Mouse (Mus musculus) inflammation-experienced regulatory T-cells, adult 6 months (primary cell): ENCODE data around the gene Olfr837. TPM values are rescaled to one million over a fixed set of nuclear protein-coding genes. Genes with fewer than 3 reads are reported as not detected.
"Not testable (repeated sequence)": the region's sequence is repeated elsewhere in the genome, so short reads cannot be mapped to it uniquely, and the experiment has no call there.

ENCODE experiments used
- ATAC-seq: one replicate; pipeline ENCODE4 v1.8.0; 2017
- polyA plus RNA-seq, 3 experiments: library from polyadenylated mRNA; unstranded; fragments of 100-300 nt; shearing (Covaris generic); gene quantifications; one replicate each; pipeline ENCODE4 v1.2.1; 2017

Olfr837 gene
- not detected for polyA plus RNA-seq

GRCm38 (mm10) chr9:19136017-19136416 is at the start of gene Olfr837:
TSS of gene Olfr837 (plus strand) at chr9:19136317.
- ATAC-seq, result no peak

GRCm38 (mm10) chr9:19092889-19093753 is 43.0 kb upstream of the Olfr837 start:
- not testable (repeated sequence) for ATAC-seq

- ATAC-seq, result no peak
These were observed 38.8 kb upstream of the Olfr837 start for GRCm38 (mm10) chr9:19097286-19097685.

- no peak for ATAC-seq
These were observed 16.0 kb upstream of the Olfr837 start, which contains the start of gene Olfr836 for GRCm38 (mm10) chr9:19120082-19120481. TSS of gene Olfr836 (plus strand) at chr9:19120382.

- no peak for ATAC-seq
These were observed 41.1 kb downstream of the Olfr837 start, which contains the start of gene Olfr839-ps1 for GRCm38 (mm10) chr9:19177212-19177611. TSS of gene Olfr839-ps1 (minus strand) at chr9:19177312.

Other genes with a start within 250 kb of the Olfr837 start
- not detected for gene Olfr832, start 199.2 kb upstream of the Olfr837 start, polyA plus RNA-seq
- not detected for gene Olfr834, start 148.3 kb upstream of the Olfr837 start, polyA plus RNA-seq
- not detected for gene Olfr835, start 103.6 kb upstream of the Olfr837 start, polyA plus RNA-seq
- not detected for gene Olfr836, start 15.9 kb upstream of the Olfr837 start, polyA plus RNA-seq
- not detected for gene Olfr839-ps1, start 41.0 kb downstream of the Olfr837 start, polyA plus RNA-seq
- not detected for gene Olfr843, start 115.7 kb downstream of the Olfr837 start, polyA plus RNA-seq
- not detected for gene Olfr844, start 180.0 kb downstream of the Olfr837 start, polyA plus RNA-seq
- not detected for gene Olfr845, start 200.1 kb downstream of the Olfr837 start, polyA plus RNA-seq
- gene Olfr846, start 227.7 kb downstream of the Olfr837 start, polyA plus RNA-seq, result not detected
- not detected for gene Olfr847, start 242.4 kb downstream of the Olfr837 start, polyA plus RNA-seq